Mouse (Mus musculus) MEL (cell line): ENCODE results near the gene Gm13305. TPM values are rescaled to one million over a fixed set of nuclear protein-coding genes. Genes with fewer than 3 reads are reported as not detected.
"Not testable (repeated sequence)": the region's sequence is repeated elsewhere in the genome, so short reads cannot be mapped to it uniquely, and the experiment has no call there.

ENCODE experiments used
- DNase-seq: peaks from one replicate; pipeline ENCODE4 v3.0.0; 2011; ENCODE audit warnings: low read depth, low spot score
- H3K27ac ChIP-seq: 2 replicates; pipeline ENCODE4 v1.5.1; 2012; ENCODE audit warnings: low read depth, mild to moderate bottlenecking, control low read depth, low read length, moderate library complexity; ENCODE audit not compliant: control insufficient read depth
- H3K27me3 ChIP-seq, 2 experiments: fragments of 150-350 bp in 1 of 2; sonication (generic) in 1 of 2; 2 replicates each; pipeline ENCODE4 v1.6.1; 2012; ENCODE audit warnings: low read length in 2 of 2, mild to moderate bottlenecking in 2 of 2, improper control_type of control experiment in 1 of 2, moderate library complexity in 1 of 2; ENCODE audit not compliant: insufficient read depth in 2 of 2, control insufficient read depth in 1 of 2
- H3K36me3 ChIP-seq, 2 experiments: 2 replicates each; pipeline ENCODE4 v1.6.1; 2012 to 2014; ENCODE audit warnings: low read length in 2 of 2, improper control_type of control experiment in 1 of 2, inconsistent platforms in 1 of 2, mild to moderate bottlenecking in 1 of 2; ENCODE audit not compliant: insufficient read depth in 2 of 2, control insufficient read depth in 1 of 2
- H3K4me1 ChIP-seq, 2 experiments: fragments of 150-350 bp in 1 of 2; sonication (generic) in 1 of 2; 2 replicates each; pipeline ENCODE4 v1.6.1; 2012; ENCODE audit warnings: low read length in 2 of 2, improper control_type of control experiment in 1 of 2, mild to moderate bottlenecking in 1 of 2; ENCODE audit not compliant: insufficient read depth in 2 of 2, control insufficient read depth in 1 of 2
- H3K4me3 ChIP-seq, 2 experiments: fragments of 150-350 bp in 1 of 2; sonication (generic) in 1 of 2; 2 replicates each; pipeline ENCODE4 v1.5.1; 2012; ENCODE audit warnings: low read depth in 2 of 2, low read length in 2 of 2, mild to moderate bottlenecking in 2 of 2, moderate library complexity in 2 of 2, control low read depth in 1 of 2, improper control_type of control experiment in 1 of 2; ENCODE audit not compliant: control insufficient read depth in 1 of 2, insufficient read depth in 1 of 2
- H3K79me2 ChIP-seq: 2 replicates; pipeline ENCODE4 v1.6.1; 2012; ENCODE audit warnings: mild to moderate bottlenecking, low read length, moderate library complexity; ENCODE audit not compliant: control insufficient read depth, poor library complexity, insufficient read depth
- H3K9ac ChIP-seq: 2 replicates; pipeline ENCODE4 v1.6.1; 2012; ENCODE audit warnings: low read depth, mild to moderate bottlenecking, control low read depth, low read length, moderate library complexity; ENCODE audit not compliant: control insufficient read depth, poor library complexity, severe bottlenecking
- H3K9me3 ChIP-seq: fragments of 150-350 bp; sonication (generic); replicated peaks from 2 replicates; pipeline ENCODE4 v1.6.1; 2012; ENCODE audit warnings: mild to moderate bottlenecking, low read length, improper control_type of control experiment, moderate library complexity; ENCODE audit not compliant: insufficient read depth
- polyA plus RNA-seq, 2 experiments: library from polyadenylated mRNA; stranded (reverse) in 1 of 2; unstranded in 1 of 2; fragments of >175 nt in 1 of 2; fragments of >200 nt in 1 of 2; gene quantifications; 2 replicates each; pipeline versions ENCODE4 v1.2.1 to v1.2.4; 2012; ENCODE audit warnings: low replicate concordance in 2 of 2, low read depth in 1 of 2; ENCODE audit not compliant: insufficient read length in 2 of 2, insufficient read depth in 1 of 2, missing spikeins in 1 of 2
- total RNA-seq: library from RNA; depleted of rRNA; stranded (reverse); fragments of 300-350 nt; gene quantifications from 2 replicates; pipeline ENCODE4 v1.2.3, GENCODE M21; 2012; rRNA removed

The Gm13305 gene
- total RNA-seq: not detected in 2 replicates
- polyA plus RNA-seq: 1 to 10 TPM in 1 of 2 experiments, not detected in 1; 2.8 TPM

GRCm38 (mm10) chr4:42168503-42168902 is at the start of gene Gm13305:
Gm13305 (minus strand) TSS chr4:42168603.
- H3K27me3 ChIP-seq, H3K79me2 ChIP-seq, H3K4me1 ChIP-seq, H3K9ac ChIP-seq, H3K9me3 ChIP-seq, DNase-seq, H3K27ac ChIP-seq, H3K4me3 ChIP-seq, H3K36me3 ChIP-seq: not testable (repeated sequence)

DNA sequence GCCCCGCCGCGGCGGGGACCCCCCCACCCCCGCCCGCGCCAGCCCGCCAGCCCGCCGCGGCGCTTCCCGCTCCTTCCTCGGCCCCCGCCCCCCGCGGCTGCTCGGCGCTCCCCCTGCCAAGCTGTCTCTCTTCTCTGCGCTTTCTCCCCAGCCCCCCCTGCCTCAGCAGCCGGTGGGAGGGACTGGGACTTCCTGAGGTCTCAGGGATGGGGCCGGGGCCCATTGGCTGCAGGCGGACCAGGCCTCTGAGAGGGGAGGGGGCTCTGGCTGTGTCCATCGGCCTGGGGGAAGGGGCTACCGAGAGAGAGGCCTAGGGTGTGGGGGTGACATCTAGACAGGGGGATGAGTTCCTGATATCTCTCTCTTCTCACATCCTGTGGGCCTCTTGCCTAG is 16.6 kb upstream of the Gm13305 start:
- not testable (repeated sequence) for H3K4me3 ChIP-seq, H3K9ac ChIP-seq, H3K4me1 ChIP-seq, H3K79me2 ChIP-seq, H3K27me3 ChIP-seq, H3K36me3 ChIP-seq, H3K27ac ChIP-seq, DNase-seq, H3K9me3 ChIP-seq

GRCm38 (mm10) chr4:42184324-42184979 is 16.0 kb upstream of the Gm13305 start:
- not testable (repeated sequence) for H3K79me2 ChIP-seq, H3K27me3 ChIP-seq, H3K9ac ChIP-seq, H3K4me3 ChIP-seq, H3K27ac ChIP-seq, H3K36me3 ChIP-seq, H3K9me3 ChIP-seq, DNase-seq, H3K4me1 ChIP-seq

DNA sequence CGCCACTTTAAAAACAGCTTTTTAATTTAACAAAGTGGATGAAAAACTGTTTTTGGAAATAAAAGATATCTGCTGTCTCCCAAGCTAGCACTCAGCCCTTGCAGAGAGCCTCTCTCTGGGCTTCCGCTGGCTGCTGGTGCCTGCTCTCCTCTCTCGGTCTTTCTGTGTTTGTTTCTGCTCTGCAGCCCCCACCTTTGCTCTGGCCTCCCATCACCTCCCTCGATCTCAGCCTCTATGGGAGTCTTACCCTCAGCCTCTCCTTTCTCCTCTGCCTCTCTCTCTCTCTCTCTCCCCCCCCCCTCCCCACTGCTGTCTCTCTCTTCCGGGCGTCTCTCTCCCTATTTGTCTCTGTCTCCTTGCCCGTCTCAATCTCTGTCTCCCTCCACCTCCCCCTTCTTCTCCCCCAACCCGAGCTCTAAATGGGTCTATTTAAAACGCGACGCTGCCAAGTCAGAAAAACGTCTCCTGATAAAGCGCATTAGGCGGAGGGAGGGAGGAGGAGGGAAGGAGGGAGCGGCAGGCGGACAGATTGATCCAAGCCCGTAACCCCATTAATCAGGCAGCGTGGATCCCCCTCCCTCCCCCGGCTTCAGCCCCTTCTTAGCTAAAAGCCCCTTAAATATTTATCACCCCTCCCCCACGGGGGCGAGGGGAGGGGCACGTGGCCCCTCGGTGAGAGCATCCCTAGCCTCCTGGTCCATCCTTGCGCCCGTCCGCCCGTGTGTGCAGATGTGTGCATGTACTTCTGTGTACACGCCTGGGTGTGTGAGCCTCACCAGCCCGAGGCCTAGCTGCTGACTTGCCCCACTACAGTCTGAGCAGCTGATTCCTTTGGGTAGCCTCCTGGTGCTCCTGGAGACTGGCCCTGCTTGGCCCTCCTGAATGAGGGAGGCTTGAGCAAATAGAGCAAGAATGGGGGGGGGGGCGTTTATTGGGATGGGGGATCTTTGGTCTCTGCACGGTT is 15.1 kb upstream of the Gm13305 start:
- not testable (repeated sequence) for H3K27ac ChIP-seq, H3K9ac ChIP-seq, H3K9me3 ChIP-seq, H3K36me3 ChIP-seq, DNase-seq, H3K79me2 ChIP-seq, H3K4me1 ChIP-seq, H3K27me3 ChIP-seq, H3K4me3 ChIP-seq

GRCm38 (mm10) chr4:42178243-42178642 is 9.8 kb upstream of the Gm13305 start:
- H3K9me3 ChIP-seq, H3K9ac ChIP-seq, H3K4me3 ChIP-seq, H3K27me3 ChIP-seq, H3K27ac ChIP-seq, H3K79me2 ChIP-seq, H3K36me3 ChIP-seq, DNase-seq, H3K4me1 ChIP-seq: not testable (repeated sequence)

- not testable (repeated sequence) for H3K9me3 ChIP-seq, H3K27me3 ChIP-seq, H3K79me2 ChIP-seq, H3K4me3 ChIP-seq, H3K36me3 ChIP-seq, H3K9ac ChIP-seq, DNase-seq, H3K27ac ChIP-seq, H3K4me1 ChIP-seq
Observed at GRCm38 (mm10) chr4:42153136-42153535, 15.3 kb downstream of the Gm13305 start, which contains the start of gene Gm13306. Gm13306 (plus strand) TSS chr4:42153436.

DNA sequence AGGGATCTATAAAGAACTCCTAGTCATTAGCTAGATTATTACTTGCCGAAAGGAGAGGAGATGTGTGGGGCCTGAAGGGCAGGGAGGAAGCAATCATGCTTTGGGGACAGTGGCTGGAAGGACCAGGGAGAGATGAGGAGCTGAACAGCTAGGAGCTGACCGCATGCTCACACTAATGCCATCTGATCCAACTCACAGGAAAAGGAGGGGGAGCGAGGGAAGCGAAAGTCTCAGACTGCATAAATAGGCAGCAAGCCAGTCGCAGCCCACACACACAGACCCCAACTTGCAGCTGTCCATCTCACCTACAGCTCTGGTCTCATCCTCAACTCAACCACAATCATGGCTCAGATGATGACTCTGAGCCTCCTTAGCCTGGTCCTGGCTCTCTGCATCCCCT is 53.9 kb downstream of the Gm13305 start, which contains the start of gene Gm13304:
TSS of gene Gm13304 (plus strand) at position 301 of the 400 bp plus-strand sequence.
- DNase-seq, H3K27me3 ChIP-seq, H3K36me3 ChIP-seq, H3K4me3 ChIP-seq, H3K79me2 ChIP-seq, H3K4me1 ChIP-seq, H3K27ac ChIP-seq, H3K9me3 ChIP-seq, H3K9ac ChIP-seq: not testable (repeated sequence)
